Mouse (Mus musculus) bone marrow macrophage, adult 2 months (primary cell): ENCODE results near the gene Hdac7. TPM values are rescaled to one million over a fixed set of nuclear protein-coding genes. Genes with fewer than 3 reads are reported as not detected.

Experiments
- H3K27ac ChIP-seq: 2 replicates; pipeline ENCODE4 v1.5.1; 2012; ENCODE audit warnings: low read depth, low read length; ENCODE audit not compliant: insufficient read depth
- H3K4me1 ChIP-seq: 2 replicates; pipeline ENCODE4 v1.6.1; 2012; ENCODE audit warnings: low read length; ENCODE audit not compliant: control insufficient read depth, insufficient read depth
- H3K4me3 ChIP-seq: 2 replicates; pipeline ENCODE4 v1.5.1; 2012; ENCODE audit warnings: mild to moderate bottlenecking, low read length, moderate library complexity; ENCODE audit not compliant: insufficient read depth
- CTCF ChIP-seq: IDR thresholded peaks from 2 replicates; pipeline ENCODE4 v1.5.1; 2012; ENCODE audit warnings: low read depth, mild to moderate bottlenecking, low read length, moderate library complexity
- POLR2A ChIP-seq: IDR thresholded peaks from 2 replicates; pipeline ENCODE4 v1.6.1; 2012; ENCODE audit warnings: mild to moderate bottlenecking, low read depth, low read length, borderline replicate concordance
- polyA plus RNA-seq: library from polyadenylated mRNA; stranded (reverse); fragments of >200 nt; gene quantifications from 2 replicates; pipeline ENCODE4 v1.2.4, GENCODE M21; 2012; ENCODE audit not compliant: missing spikeins, insufficient read depth, insufficient read length

Hdac7 gene
- polyA plus RNA-seq, 1 experiment: 14.8 TPM

- peaks cover 7% of the 10 kb centered on the region for H3K4me1 ChIP-seq
- H3K4me3 ChIP-seq: no peak overlapping the region
- H3K27ac ChIP-seq: no peak overlapping the region
- no peak for TF ChIP-seq POLR2A
- no peak for TF ChIP-seq CTCF
These were observed 2.0 kb upstream of the Hdac7 start for GRCm38 (mm10) chr15:97846121-97846882.

- no peak for TF ChIP-seq POLR2A
- no peak for TF ChIP-seq CTCF
- H3K4me3 ChIP-seq: no peak overlapping the region
- H3K27ac ChIP-seq: no peak overlapping the region
- peaks cover 15% of the 10 kb centered on the region for H3K4me1 ChIP-seq
These were observed 1.1 kb downstream of the Hdac7 start for GRCm38 (mm10) chr15:97843247-97843651.

- Histone ChIP-seq H3K27ac (no peak overlapping the region), H3K4me1 (peaks cover 18% of the 10 kb centered on the region), H3K4me3 (no peak overlapping the region)
- TF ChIP-seq POLR2A (no peak), CTCF (no peak)
These were observed 2.2 kb downstream of the Hdac7 start for GRCm38 (mm10) chr15:97842058-97842457.

GRCm38 (mm10) chr15:97841383-97841782, 2.9 kb downstream of the Hdac7 start:
- Histone ChIP-seq H3K4me1 (peaks cover 18% of the 10 kb centered on the region), H3K4me3 (no peak overlapping the region), H3K27ac (no peak overlapping the region)
- TF ChIP-seq POLR2A: no peak
- no peak for TF ChIP-seq CTCF

GRCm38 (mm10) chr15:97840781-97841180, 3.5 kb downstream of the Hdac7 start:
- TF ChIP-seq CTCF (no peak), POLR2A (no peak)
- H3K27ac ChIP-seq: no peak overlapping the region
- H3K4me3 ChIP-seq: no peak overlapping the region
- peaks cover 18% of the 10 kb centered on the region for H3K4me1 ChIP-seq

GRCm38 (mm10) chr15:97839991-97840455, 4.3 kb downstream of the Hdac7 start:
- TF ChIP-seq POLR2A: no peak
- no peak for TF ChIP-seq CTCF
- Histone ChIP-seq H3K4me3 (no peak overlapping the region), H3K4me1 (peaks cover 18% of the 10 kb centered on the region), H3K27ac (no peak overlapping the region)

- H3K4me1 ChIP-seq: peaks cover 18% of the 10 kb centered on the region
- TF ChIP-seq CTCF (no peak), POLR2A (no peak)
- H3K4me3 ChIP-seq: no peak overlapping the region
- no peak overlapping the region for H3K27ac ChIP-seq
These were observed 4.8 kb downstream of the Hdac7 start for GRCm38 (mm10) chr15:97839473-97839872.

GRCm38 (mm10) chr15:97839012-97839411, 5.3 kb downstream of the Hdac7 start:
- TF ChIP-seq CTCF: no peak
- no peak for TF ChIP-seq POLR2A
- Histone ChIP-seq H3K4me1 (peaks cover 18% of the 10 kb centered on the region), H3K27ac (no peak overlapping the region), H3K4me3 (no peak overlapping the region)

- no peak overlapping the region for H3K4me3 ChIP-seq
- no peak overlapping the region for H3K27ac ChIP-seq
- TF ChIP-seq POLR2A (no peak), CTCF (no peak)
- H3K4me1 ChIP-seq: peaks cover 18% of the 10 kb centered on the region
These were observed 5.9 kb downstream of the Hdac7 start for GRCm38 (mm10) chr15:97838395-97838794.

GRCm38 (mm10) chr15:97837491-97838061, 6.7 kb downstream of the Hdac7 start:
- Histone ChIP-seq H3K4me1 (peaks cover 23% of the 10 kb centered on the region), H3K27ac (no peak overlapping the region)

More at GRCm38 (mm10) chr15:97837491-97838061, 6.7 kb downstream of the Hdac7 start:
- H3K4me3 ChIP-seq: no peak overlapping the region
- TF ChIP-seq POLR2A (no peak), CTCF (no peak)
